20 mouse cellular contexts compared by ENCODE assay signal in genomic region chr3:65277777-65278176, GRCm38 (mm10).
A peak's percentile ranks its signal among the peaks of the same experiment; 100 is the strongest.
DNase-seq lines count a peak whose midpoint lies in the region; ATAC-seq and TF ChIP-seq lines count a peak whose summit lies in the region.
"Had no signal": no experiment of that assay in that cellular context is flagged by ENCODE, and none has a peak within 500 bp of the region (broad histone marks: within the 10 kb centered on the region; RNA-seq: fewer than 3 reads in every experiment).

No protein-coding gene starts in this region.

- no peak overlapping the region for H3K4me3 ChIP-seq in forebrain, embryonic 13.5 days
- H3K4me3 ChIP-seq in forebrain, embryonic 10.5 days = no peak overlapping the region
- H3K4me3 ChIP-seq in layer of hippocampus, adult 2 months = no peak overlapping the region
- H3K4me3 ChIP-seq: gastrocnemius, adult 2 months; intestine, embryonic 15.5 days had no signal

- no peaks in the 10 kb centered on the region for H3K4me1 ChIP-seq in forebrain, embryonic 13.5 days
- H3K4me1 ChIP-seq in forebrain, embryonic 10.5 days = peaks cover 9% of the 10 kb centered on the region
- H3K4me1 ChIP-seq: intestine, embryonic 15.5 days had no signal

- DNase-seq in forebrain, embryonic 10.5 days (ENCODE audit: extremely low spot score, low spot score) = no peak
- DNase-seq in frontal cortex, adult 2 months (ENCODE audit: extremely low spot score in 1 of 2, low spot score in 1 of 2) = no peak
- no peak for DNase-seq in layer of hippocampus, adult 2 months (ENCODE audit: low spot score in 2 of 2)
- DNase-seq in layer of hippocampus, postnatal 25 days (ENCODE audit: extremely low spot score in 1 of 2, low spot score in 1 of 2) = no peak
- DNase-seq in adrenal gland, postnatal 14 days = no peak
- DNase-seq: adrenal gland, postnatal 10 days; cerebellum, adult 11-12 months; cerebellum, adult 8-10 months; cerebellum, postnatal 10 days; cerebellum, postnatal 36 days; gastrocnemius, adult 2 months; gastrocnemius, postnatal 14 days; heart, adult 11 months; kidney, adult 11 months; kidney, adult 8-10 months had no signal

- no peaks in the 10 kb centered on the region for H3K36me3 ChIP-seq in forebrain, embryonic 13.5 days (ENCODE audit: poor library complexity, severe bottlenecking)
- H3K36me3 ChIP-seq in forebrain, embryonic 10.5 days (replicated peaks) = no peaks in the 10 kb centered on the region
- H3K36me3 ChIP-seq: intestine, embryonic 15.5 days had no signal

- 60% methylated on average over 10 of the region's 10 CpGs for WGBS in forebrain, embryonic 13.5 days
- 92% methylated on average over 10 of the region's 10 CpGs for WGBS in forebrain, embryonic 10.5 days

- H3K27me3 ChIP-seq in forebrain, embryonic 13.5 days = no peaks in the 10 kb centered on the region
- H3K27me3 ChIP-seq in forebrain, embryonic 10.5 days (ENCODE audit: poor library complexity, severe bottlenecking) = no peaks in the 10 kb centered on the region
- H3K27me3 ChIP-seq: intestine, embryonic 15.5 days had no signal

- no peaks in the 10 kb centered on the region for H3K9me3 ChIP-seq in forebrain, embryonic 13.5 days (replicated peaks)
- no peaks in the 10 kb centered on the region for H3K9me3 ChIP-seq in forebrain, embryonic 10.5 days
- H3K9me3 ChIP-seq: intestine, embryonic 15.5 days had no signal

- no peak overlapping the region for H3K9ac ChIP-seq in forebrain, embryonic 13.5 days
- H3K9ac ChIP-seq: hindbrain, embryonic 14.5 days; intestine, embryonic 15.5 days had no signal

- TF ChIP-seq CTCF in layer of hippocampus, adult 2 months (conservative IDR thresholded peaks at IDR 0.05) = no peak

- no peak overlapping the region for H3K4me2 ChIP-seq in forebrain, embryonic 13.5 days
- H3K4me2 ChIP-seq: heart, embryonic 11.5 days; hindbrain, embryonic 14.5 days; intestine, embryonic 15.5 days had no signal

- no peak overlapping the region for H3K27ac ChIP-seq in forebrain, embryonic 13.5 days
- H3K27ac ChIP-seq in forebrain, embryonic 10.5 days = no peak overlapping the region
- peak overlapping the region; percentile 59 for H3K27ac ChIP-seq in layer of hippocampus, adult 2 months
- H3K27ac ChIP-seq: gastrocnemius, adult 2 months; hindbrain, embryonic 14.5 days; intestine, embryonic 15.5 days had no signal

- ATAC-seq in forebrain, embryonic 13.5 days = peak; percentile 45; the same call in 1 of the 2 replicates
- 0 out of 2 replicates have a peak, but pooled peaks have one; percentile 28 for ATAC-seq in frontal cortex, adult (ENCODE audit: low TSS enrichment)
- ATAC-seq: intestine, embryonic 15.5 days had no signal
